Mouse (Mus musculus) heart, adult 9 months (tissue): ENCODE results near the gene Olfr1404.
"Not testable (repeated sequence)": the region's sequence is repeated elsewhere in the genome, so short reads cannot be mapped to it uniquely, and the experiment has no call there.

ENCODE experiments used
- DNase-seq, 2 experiments: peaks; one replicate each; pipeline ENCODE4 v3.0.0; 2022; ENCODE audit warnings: low spot score in 2 of 2

Gene Olfr1404

DNA sequence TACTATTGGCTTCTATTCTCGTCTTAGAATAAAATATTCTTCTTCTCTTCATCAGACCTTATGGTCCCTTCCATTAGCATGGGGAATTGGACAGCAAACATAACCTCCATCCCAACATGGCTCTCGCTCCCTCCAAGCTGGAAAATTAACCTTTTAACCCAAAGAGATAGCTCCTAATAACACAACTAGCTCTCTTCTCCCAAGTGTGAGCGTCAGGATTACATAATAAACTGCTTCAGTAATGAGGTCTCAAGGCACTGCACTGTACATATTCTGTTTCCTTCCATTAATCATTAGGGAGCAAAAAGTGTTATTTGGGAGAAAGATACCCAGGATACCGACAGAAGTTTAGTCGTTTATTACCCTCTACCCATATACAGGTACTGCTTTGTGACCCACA is at the start of gene Olfr1404:
Gene Olfr1404, plus strand, starts transcription at position 301 of the 400 bp plus-strand sequence.
- no peak for DNase-seq

- DNase-seq: no peak
Observed at GRCm38 (mm10) chr1:173174154-173174842, 37.9 kb upstream of the Olfr1404 start.

- DNase-seq: no peak
Observed at GRCm38 (mm10) chr1:173190540-173190939, 21.7 kb upstream of the Olfr1404 start, which contains the start of gene Olfr1406. TSS of gene Olfr1406 (minus strand) at chr1:173190640.

DNA sequence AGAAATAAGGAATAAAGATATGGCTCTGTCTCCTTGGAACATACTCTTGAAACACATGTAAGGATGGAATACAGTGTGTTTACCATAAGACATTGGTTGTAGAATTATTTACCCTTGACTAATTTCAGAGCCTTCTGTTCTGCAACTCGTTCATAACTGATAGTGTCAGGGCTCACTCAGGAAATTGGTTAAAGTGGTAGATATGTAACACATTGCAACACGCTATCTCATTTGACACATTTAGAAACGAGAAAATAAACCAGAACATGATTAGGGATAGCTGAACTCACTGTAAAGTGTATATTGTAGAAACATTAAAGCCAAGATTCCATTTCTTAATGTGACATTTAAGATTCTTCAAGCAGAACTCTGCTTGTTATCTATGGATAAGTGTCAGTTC is 20.1 kb upstream of the Olfr1404 start:
- DNase-seq: no peak

DNA sequence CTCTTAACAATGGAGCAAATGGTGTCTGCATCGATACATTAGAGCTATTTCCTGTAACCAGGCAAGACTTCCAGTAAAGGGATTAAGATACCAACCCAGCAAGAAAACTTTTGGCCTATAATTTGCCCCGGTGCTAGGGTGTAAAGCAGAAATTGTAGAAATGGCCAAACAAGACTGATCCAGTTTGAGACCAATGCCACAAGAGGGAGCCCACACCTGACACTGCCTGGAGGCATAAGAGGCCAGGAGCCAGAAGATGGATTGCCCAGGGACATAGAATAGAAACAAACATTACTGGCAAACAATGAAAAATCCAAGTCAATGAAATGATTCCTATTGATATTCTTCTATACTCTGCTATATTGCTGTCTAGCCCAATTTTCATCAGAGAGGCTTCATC is 15.8 kb upstream of the Olfr1404 start:
- no peak for DNase-seq

DNA sequence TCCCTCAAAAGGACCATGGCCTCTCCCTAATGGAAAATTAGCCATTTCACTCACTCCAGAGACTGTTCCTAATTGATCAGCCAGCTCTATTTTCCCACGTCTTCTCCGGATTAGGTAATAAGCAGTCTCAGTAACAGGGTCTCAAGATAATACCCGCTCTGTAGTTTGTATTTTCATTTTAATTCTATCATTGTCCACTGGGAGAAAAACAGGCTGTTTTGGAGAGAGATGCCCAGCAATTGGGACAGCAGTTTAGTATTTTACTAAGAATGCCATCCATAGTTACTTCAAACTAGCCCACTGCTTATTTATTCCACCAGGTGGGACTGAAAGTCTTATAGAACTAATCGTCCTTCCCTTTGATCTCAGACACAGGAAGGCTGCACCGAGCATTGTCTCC is 14.7 kb upstream of the Olfr1404 start, which contains the start of gene Olfr218:
Gene Olfr218, plus strand, starts transcription at position 301 of the 400 bp plus-strand sequence.
- DNase-seq: no peak

- no peak for DNase-seq
Observed at GRCm38 (mm10) chr1:173216481-173216880, 4.3 kb downstream of the Olfr1404 start.

DNA sequence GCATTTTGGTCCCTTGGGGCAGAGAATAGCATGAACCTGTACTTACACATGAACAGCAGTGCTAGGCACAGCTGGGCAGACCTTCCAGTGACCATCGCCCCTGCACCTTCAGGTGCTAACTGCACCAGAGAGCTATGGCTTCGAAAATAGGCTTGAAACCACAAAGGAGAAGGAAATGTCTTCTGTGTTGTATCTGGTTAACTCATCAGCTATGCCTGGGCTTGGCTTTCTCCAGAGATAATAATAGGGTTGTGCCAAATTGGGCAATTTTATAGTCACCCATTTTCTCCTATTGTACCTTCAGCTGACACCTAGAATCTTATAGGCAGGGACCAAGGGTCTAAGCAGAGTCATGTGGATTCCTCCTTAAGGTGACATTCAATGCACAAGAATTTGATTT is 14.9 kb downstream of the Olfr1404 start, which contains the start of gene Fcer1a:
Gene Fcer1a, minus strand, starts transcription at position 134 of the 400 bp plus-strand sequence.
- no peak for DNase-seq

DNA sequence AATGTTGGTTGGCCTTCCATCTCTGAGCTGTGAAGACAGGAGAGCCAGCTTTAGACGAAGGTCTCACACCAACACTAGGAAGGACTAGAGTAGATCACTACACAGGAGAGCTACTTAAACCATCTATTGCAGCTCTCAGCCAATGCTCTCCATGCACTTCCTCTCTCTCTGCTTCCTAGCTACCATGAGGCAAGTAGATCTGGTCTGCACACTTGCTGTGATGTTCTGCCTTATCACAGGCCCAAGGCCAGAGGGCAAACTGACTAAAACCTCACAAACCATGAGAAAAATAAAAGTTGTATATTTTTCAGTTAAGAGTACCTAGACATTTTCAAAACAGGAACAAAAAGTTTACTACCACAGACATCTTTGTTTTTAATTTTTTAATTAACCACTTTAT is 24.8 kb downstream of the Olfr1404 start:
- not testable (repeated sequence) for DNase-seq

DNA sequence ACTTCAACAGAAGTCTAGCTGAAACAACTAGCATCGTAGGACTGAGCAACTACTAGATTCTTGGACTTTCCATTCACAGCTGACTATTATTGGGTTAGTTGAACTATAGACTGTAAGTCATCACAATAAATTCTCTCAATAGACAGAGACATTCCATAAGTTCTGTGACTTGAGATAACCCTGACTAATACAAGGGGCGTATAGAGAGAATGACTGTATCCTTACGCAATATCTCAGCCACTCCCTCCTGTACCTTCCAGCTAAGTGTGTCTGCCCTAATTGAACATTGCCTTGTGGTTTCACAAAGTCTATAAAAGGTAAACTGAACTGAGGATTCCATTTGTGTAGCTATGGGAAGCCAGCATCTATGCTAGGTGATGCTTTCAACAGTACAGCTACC is 37.7 kb downstream of the Olfr1404 start:
- no peak for DNase-seq

DNA sequence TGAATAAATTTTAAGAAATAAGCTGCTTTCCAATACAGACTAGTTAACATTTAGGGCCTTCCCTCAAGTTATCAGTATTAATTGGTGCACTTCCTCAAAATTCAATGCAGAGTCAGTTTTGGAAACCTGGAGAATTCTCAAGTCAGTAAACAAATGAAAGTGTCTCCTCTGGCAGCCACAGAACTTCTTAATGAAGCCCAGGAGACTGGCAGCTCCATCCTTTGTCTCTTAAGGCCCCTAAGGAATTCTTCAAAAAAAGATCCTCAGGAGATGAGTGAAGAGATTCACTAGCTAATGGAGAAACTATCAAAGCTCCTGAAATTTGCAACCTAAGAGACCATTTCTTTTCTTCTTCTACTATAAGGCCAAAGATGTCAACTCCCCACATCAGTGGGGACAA is 53.5 kb downstream of the Olfr1404 start, which contains the start of gene Olfr418:
Gene Olfr418, plus strand, starts transcription at position 301 of the 400 bp plus-strand sequence.
- no peak for DNase-seq
